Mouse (Mus musculus) heart, postnatal 0 days (tissue): ENCODE results near the gene Ypel5. TPM values are rescaled to one million over a fixed set of nuclear protein-coding genes. Genes with fewer than 3 reads are reported as not detected.

Experiments
- ATAC-seq: fragments of 200-750 bp; cut with Nextera tagmentation; 2 replicates; pipeline ENCODE4 v1.8.0; 2017; ENCODE audit warnings: low read depth, moderate number of reproducible peaks, moderate library complexity; ENCODE audit not compliant: insufficient read depth
- DNase-seq: peaks from one replicate; pipeline ENCODE4 v3.0.0-alpha.2; 2016; ENCODE audit warnings: low spot score
- H3K27ac ChIP-seq: fragments of 300-500 bp; sonication (generic); 2 replicates; pipeline ENCODE4 v1.5.1; 2014; ENCODE audit warnings: low read depth, mild to moderate bottlenecking
- H3K27me3 ChIP-seq: fragments of 300-500 bp; sonication (generic); 2 replicates; pipeline ENCODE4 v1.6.1; 2014; ENCODE audit warnings: low read length, mixed read lengths; ENCODE audit not compliant: control insufficient read depth, insufficient read depth
- H3K36me3 ChIP-seq: fragments of 300-500 bp; sonication (generic); replicated peaks from 2 replicates; pipeline ENCODE4 v1.6.1; 2014; ENCODE audit warnings: low read length, mixed read lengths; ENCODE audit not compliant: control insufficient read depth, insufficient read depth
- H3K4me1 ChIP-seq: fragments of 300-500 bp; sonication (generic); 2 replicates; pipeline ENCODE4 v1.6.1; 2014; ENCODE audit warnings: antibody characterized with exemption; ENCODE audit not compliant: control insufficient read depth, insufficient read depth
- H3K4me2 ChIP-seq: fragments of 300-500 bp; sonication (generic); 2 replicates; pipeline ENCODE4 v1.6.1; 2014; ENCODE audit warnings: low read depth, mild to moderate bottlenecking, low read length, moderate library complexity
- H3K4me3 ChIP-seq: fragments of 300-500 bp; sonication (generic); 2 replicates; pipeline ENCODE4 v1.5.1; 2014; ENCODE audit warnings: low read depth, low read length
- H3K9ac ChIP-seq: fragments of 300-500 bp; sonication (generic); replicated peaks from 2 replicates; pipeline ENCODE4 v1.6.1; 2014; ENCODE audit warnings: low read depth, low read length, mixed read lengths
- H3K9me3 ChIP-seq: fragments of 300-500 bp; sonication (generic); replicated peaks from 2 replicates; pipeline ENCODE4 v1.6.1; 2016; ENCODE audit warnings: low read length; ENCODE audit not compliant: control insufficient read depth
- CTCF ChIP-seq: IDR thresholded peaks from 2 replicates; pipeline ENCODE4 v1.5.1; 2016; ENCODE audit warnings: antibody characterized with exemption, control low read depth, low read depth
- EP300 ChIP-seq: IDR thresholded peaks from 2 replicates; pipeline ENCODE4 v1.6.1; 2016; ENCODE audit warnings: antibody characterized with exemption, low read depth
- WGBS: fragments of 180-500 bp; shearing (Covaris S2); extraction: QIAGEN DNeasy Blood & Tissue Kit; methylation state at CpG from one replicate; pipeline ENCODE4 v1.1.7; 2014; 5-methylcytosine and 5-hydroxymethylcytosine counted together
- polyA plus RNA-seq: library from polyadenylated mRNA; unstranded; fragments of >200 nt; fragmentation: Nextera tagmentation; extraction: Ambion mirVana; gene quantifications from 2 replicates; pipeline ENCODE4 v1.2.1, GENCODE M21; 2015
- total RNA-seq: library from RNA; depleted of rRNA; stranded (reverse); fragments of >200 nt; gene quantifications from 2 replicates; pipeline ENCODE4 v1.2.3, GENCODE M21; 2014; ENCODE audit warnings: low replicate concordance; rRNA removed

The Ypel5 gene
- total RNA-seq: 32.5 and 39.0 TPM in 2 replicates
- polyA plus RNA-seq: 63.3 and 74.6 TPM in 2 replicates

DNA sequence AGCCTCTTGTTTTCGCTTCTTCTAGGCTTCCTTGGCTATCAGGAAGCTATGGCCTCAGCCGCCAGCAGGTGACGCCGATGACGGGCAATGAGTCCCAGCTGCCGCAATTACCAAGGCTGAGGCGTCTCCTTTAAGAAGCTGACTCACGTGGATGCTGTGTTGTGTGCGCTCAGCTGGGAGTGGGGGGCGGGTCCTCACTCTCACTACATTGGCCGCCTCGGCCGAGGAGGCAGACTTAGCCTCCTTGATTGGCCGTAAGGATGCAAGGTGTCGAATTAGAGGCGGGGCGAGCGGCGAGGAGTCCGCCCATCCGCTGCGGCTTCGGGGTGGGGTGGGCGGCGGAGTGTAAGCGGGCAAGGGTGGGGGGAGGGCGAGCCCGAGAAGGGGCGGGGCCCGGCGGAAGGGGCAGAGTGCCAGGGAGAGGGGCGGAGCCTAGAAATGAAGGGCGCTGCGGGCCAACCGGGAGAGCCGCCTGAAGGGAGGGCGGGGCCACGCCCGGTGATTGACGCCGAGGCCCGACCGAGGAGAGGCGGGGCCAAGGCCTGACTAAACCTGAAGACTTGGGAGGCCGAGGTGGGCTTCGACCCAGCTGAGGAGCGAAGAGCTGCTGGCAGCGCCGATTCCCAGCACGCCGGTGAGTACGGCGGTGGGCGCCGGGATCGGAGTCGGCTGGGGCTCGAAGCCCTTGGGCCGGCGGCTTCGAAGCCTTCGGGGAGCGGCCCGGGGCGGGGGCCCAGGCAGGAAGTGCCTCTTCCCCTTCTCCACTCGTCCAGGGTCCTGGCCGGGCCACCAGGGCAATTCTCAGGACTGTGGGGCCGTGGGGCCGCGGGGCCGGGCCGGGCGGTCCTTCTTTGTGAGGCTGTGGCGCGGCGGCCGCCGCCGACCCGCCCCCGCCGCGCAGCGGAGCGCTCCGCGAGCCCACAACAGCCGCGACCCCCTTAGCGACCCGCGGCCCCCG lies at the start of gene Ypel5:
TSS of gene Ypel5 (plus strand) at position 296 of the 958 bp plus-strand sequence.
- H3K4me1 ChIP-seq: peaks cover 14% of the 10 kb centered on the region
- peak within 1 kb of the TSS; percentile 81 for H3K4me2 ChIP-seq
- H3K9me3 ChIP-seq: no peaks in the 10 kb centered on the region
- WGBS: under 1% methylated on average over 62 of the region's 93 CpGs
- peak within 1 kb of the TSS; percentile 100 for H3K27ac ChIP-seq
- H3K36me3 ChIP-seq: peaks cover 8% of the 10 kb centered on the region; the same call in 1 of the 2 replicates
- H3K9ac ChIP-seq: peak within 1 kb of the TSS; percentile 98
- H3K27me3 ChIP-seq: no peaks in the 10 kb centered on the region
- TF ChIP-seq EP300 (0 out of 2 replicates have a peak, but pooled peaks have one; percentile 30), CTCF (peak; percentile 56)
- DNase-seq (peak; percentile 99), ATAC-seq (peak; percentile 94)
- H3K4me3 ChIP-seq: peak within 1 kb of the TSS; percentile 96

DNA sequence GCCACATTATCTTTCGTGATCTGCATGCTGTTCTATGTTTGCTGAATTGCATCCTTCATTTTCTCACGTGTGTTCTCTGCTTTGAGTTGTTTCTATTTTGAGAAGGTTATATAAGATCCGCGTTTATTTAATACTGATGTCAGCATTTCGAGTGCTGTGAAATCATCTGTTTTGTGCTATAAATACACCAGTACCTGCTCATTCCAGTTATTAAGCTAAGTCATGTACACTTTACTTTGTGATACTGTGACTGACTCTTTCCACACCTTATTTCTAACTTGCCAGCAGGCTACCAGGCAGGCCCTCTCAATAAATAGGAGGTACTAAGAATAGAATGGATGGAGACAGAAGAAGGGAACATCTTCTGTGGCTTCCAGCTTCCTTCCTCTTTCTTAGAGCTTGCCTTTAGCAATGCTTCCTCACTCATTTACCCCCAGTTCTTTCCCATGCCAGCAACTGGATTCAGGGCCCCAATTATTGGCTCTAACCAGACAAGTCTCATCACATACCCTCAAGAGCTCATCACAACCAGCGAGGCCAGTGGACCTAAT lies 48.3 kb upstream of the Ypel5 start:
- no peaks in the 10 kb centered on the region for H3K27me3 ChIP-seq
- no peaks in the 10 kb centered on the region for H3K4me1 ChIP-seq
- no peaks in the 10 kb centered on the region for H3K9me3 ChIP-seq
- TF ChIP-seq EP300 (0 out of 2 replicates have a peak, but pooled peaks have one; percentile 31), CTCF (no peak)
- DNase-seq (peak; percentile 71), ATAC-seq (peak; percentile 85)
- H3K36me3 ChIP-seq: no peaks in the 10 kb centered on the region
- no peak overlapping the region for H3K9ac ChIP-seq
- 30% methylated on average over 6 of the region's 6 CpGs for WGBS
- no peak overlapping the region for H3K4me3 ChIP-seq
- H3K27ac ChIP-seq: peak overlapping the region; percentile 59
- H3K4me2 ChIP-seq: no peak overlapping the region

DNA sequence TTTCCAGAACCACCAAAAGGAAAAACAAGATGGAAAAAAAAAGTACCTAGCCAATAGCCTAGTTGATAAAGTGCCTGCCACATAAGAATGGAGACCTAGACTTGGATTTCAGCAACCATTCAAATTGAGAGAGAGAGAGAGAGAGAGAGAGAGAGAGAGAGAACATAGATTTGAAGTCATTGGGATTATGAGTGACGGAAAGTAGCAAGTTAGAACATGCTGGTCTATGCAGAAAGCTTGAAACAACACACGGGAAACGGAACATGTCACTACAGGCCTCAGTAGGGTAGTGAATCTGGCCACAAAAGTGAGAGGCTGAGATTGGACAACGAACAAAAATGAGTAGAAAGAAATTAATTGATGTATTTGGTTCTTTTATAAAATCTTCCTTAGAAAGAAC lies 43.0 kb upstream of the Ypel5 start:
- H3K9me3 ChIP-seq: no peaks in the 10 kb centered on the region
- ATAC-seq: no peak
- H3K27ac ChIP-seq: no peak overlapping the region
- no peak for TF ChIP-seq EP300
- no peak for TF ChIP-seq CTCF
- H3K4me3 ChIP-seq: no peak overlapping the region
- 90% methylated on average over 4 of the region's 4 CpGs for WGBS
- no peak for DNase-seq
- no peak overlapping the region for H3K4me2 ChIP-seq
- no peaks in the 10 kb centered on the region for H3K27me3 ChIP-seq
- H3K36me3 ChIP-seq: no peaks in the 10 kb centered on the region
- H3K4me1 ChIP-seq: no peaks in the 10 kb centered on the region
- H3K9ac ChIP-seq: no peak overlapping the region

DNA sequence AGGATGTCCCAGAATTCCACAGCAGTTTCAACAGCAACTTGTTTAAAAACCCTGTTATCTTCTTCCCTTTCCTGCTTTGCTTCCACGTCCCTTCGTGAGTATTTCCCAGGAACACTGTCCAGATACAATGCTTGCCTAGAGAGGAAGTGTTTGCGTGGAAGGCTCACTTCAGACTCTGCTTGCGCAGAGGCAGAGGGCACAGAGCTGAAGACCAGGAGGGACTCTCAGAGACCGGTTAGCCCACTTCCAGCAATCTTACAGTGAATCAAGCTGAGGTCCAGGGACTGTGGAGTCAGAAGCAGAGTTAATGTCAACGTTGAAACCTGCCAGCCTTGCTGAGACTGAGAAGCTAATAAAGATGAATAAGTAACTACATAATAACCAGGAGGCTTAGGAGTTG lies 41.6 kb upstream of the Ypel5 start:
- Histone ChIP-seq H3K4me1 (no peaks in the 10 kb centered on the region), H3K27me3 (no peaks in the 10 kb centered on the region), H3K4me3 (no peak overlapping the region), H3K9me3 (no peaks in the 10 kb centered on the region), H3K4me2 (no peak overlapping the region), H3K9ac (no peak overlapping the region), H3K27ac (no peak overlapping the region), H3K36me3 (no peaks in the 10 kb centered on the region)
- WGBS: 41% methylated on average over 6 of the region's 6 CpGs
- ATAC-seq: no peak
- no peak for DNase-seq
- no peak for TF ChIP-seq EP300
- no peak for TF ChIP-seq CTCF

DNA sequence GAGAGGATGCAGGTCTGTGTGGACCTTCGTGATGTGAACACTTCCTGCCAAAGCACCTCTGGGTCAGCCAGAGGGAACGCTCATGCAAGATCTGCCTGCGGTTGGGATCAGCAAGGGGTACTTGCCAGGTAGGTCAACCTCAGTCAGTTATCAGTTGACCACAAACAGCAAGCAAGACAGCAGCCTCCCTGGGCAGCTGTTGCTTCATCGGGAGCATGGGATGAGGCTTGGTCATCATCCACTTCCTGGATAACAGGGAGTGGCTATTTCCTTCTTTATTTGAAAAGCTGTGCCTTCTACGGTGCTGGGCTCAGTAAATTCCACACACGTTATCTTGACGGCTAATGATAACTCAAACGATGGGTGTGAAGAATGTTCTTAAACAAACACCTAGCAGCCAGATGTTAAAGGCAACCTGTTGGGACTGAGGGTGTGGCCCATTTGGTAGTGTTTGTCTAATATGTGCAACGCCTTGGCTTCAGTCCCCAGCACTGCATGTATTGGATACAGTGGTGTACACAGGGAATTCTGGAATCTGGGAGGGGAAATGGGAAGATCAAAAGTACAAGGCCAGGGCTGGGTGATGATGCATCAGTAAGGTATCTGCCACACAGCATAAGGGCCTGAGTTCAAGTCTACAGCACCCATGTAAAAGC lies 40.7 kb upstream of the Ypel5 start:
- no peaks in the 10 kb centered on the region for H3K27me3 ChIP-seq
- DNase-seq (no peak), ATAC-seq (peak; percentile 20; the same call in 1 of the 2 replicates)
- TF ChIP-seq EP300 (no peak), CTCF (no peak)
- H3K4me3 ChIP-seq: no peak overlapping the region
- no peaks in the 10 kb centered on the region for H3K9me3 ChIP-seq
- H3K27ac ChIP-seq: no peak overlapping the region
- H3K4me2 ChIP-seq: no peak overlapping the region
- H3K36me3 ChIP-seq: no peaks in the 10 kb centered on the region
- WGBS: 37% methylated on average over 9 of the region's 9 CpGs
- H3K4me1 ChIP-seq: no peaks in the 10 kb centered on the region
- H3K9ac ChIP-seq: no peak overlapping the region
